Mouse (Mus musculus) heart, embryonic 13.5 days (tissue): ENCODE measurements at regions not wholly inside any gene's neighbourhood (a gene's known extent, or its start where the extent isn't known, plus 50 kb on each side); places are given as distances from the start of the nearest gene placed in this dataset.

ENCODE experiments used
- ATAC-seq: fragments of 200-750 bp; cut with Nextera tagmentation; 2 replicates; pipeline ENCODE4 v1.8.0; 2017; ENCODE audit warnings: moderate TSS enrichment; ENCODE audit not compliant: insufficient number of reproducible peaks, low FRiP score, low TSS enrichment; ENCODE audit errors: extremely low read depth
- H3K27ac ChIP-seq: fragments of 300-500 bp; sonication (generic); replicated peaks from 2 replicates; pipeline ENCODE4 v1.5.1; 2015; ENCODE audit warnings: moderate library complexity, mild to moderate bottlenecking, inconsistent platforms
- H3K27me3 ChIP-seq: fragments of 300-500 bp; sonication (generic); replicated peaks from 2 replicates; pipeline ENCODE4 v1.6.1; 2015; ENCODE audit warnings: mild to moderate bottlenecking, inconsistent platforms
- H3K36me3 ChIP-seq: fragments of 300-500 bp; sonication (generic); 2 replicates; pipeline ENCODE4 v1.6.1; 2015; ENCODE audit warnings: mild to moderate bottlenecking, inconsistent platforms
- H3K4me1 ChIP-seq: fragments of 300-500 bp; sonication (generic); 2 replicates; pipeline ENCODE4 v1.6.1; 2015; ENCODE audit warnings: inconsistent platforms
- H3K4me2 ChIP-seq: fragments of 300-500 bp; sonication (generic); 2 replicates; pipeline ENCODE4 v1.6.1; 2015; ENCODE audit warnings: inconsistent platforms, mild to moderate bottlenecking, moderate library complexity
- H3K4me3 ChIP-seq: fragments of 300-500 bp; sonication (generic); 2 replicates; pipeline ENCODE4 v1.5.1; 2015; ENCODE audit warnings: moderate library complexity, mild to moderate bottlenecking, inconsistent platforms
- H3K9ac ChIP-seq: fragments of 300-500 bp; sonication (generic); 2 replicates; pipeline ENCODE4 v1.6.1; 2015; ENCODE audit warnings: inconsistent platforms, mild to moderate bottlenecking, moderate library complexity
- H3K9me3 ChIP-seq: fragments of 300-500 bp; sonication (generic); 2 replicates; pipeline ENCODE4 v1.6.1; 2016; ENCODE audit warnings: inconsistent platforms
- WGBS: fragments of 180-500 bp; shearing (Covaris S2); methylation state at CpG from one replicate; pipeline ENCODE4 v1.1.7; 2015; ENCODE audit warnings: mixed read lengths; 5-methylcytosine and 5-hydroxymethylcytosine counted together

GRCm38 (mm10) chr15:24793381-24793780 is 620.2 kb downstream of the Basp1 start:
- Histone ChIP-seq H3K27me3 (no peaks in the 10 kb centered on the region), H3K4me1 (no peaks in the 10 kb centered on the region), H3K4me3 (no peak overlapping the region), H3K9me3 (no peaks in the 10 kb centered on the region), H3K27ac (no peak overlapping the region), H3K4me2 (no peak overlapping the region), H3K9ac (no peak overlapping the region), H3K36me3 (no peaks in the 10 kb centered on the region)
- ATAC-seq: no peak
- 79% methylated on average over 4 of the region's 4 CpGs for WGBS

- no peaks in the 10 kb centered on the region for H3K9me3 ChIP-seq
- no peak overlapping the region for H3K27ac ChIP-seq
- H3K4me1 ChIP-seq: no peaks in the 10 kb centered on the region
- WGBS: 73% methylated on average over 3 of the region's 3 CpGs
- no peaks in the 10 kb centered on the region for H3K36me3 ChIP-seq
- no peaks in the 10 kb centered on the region for H3K27me3 ChIP-seq
- no peak for ATAC-seq
- no peak overlapping the region for H3K4me3 ChIP-seq
- no peak overlapping the region for H3K9ac ChIP-seq
- H3K4me2 ChIP-seq: no peak overlapping the region
Measured at GRCm38 (mm10) chr15:24786336-24786735, 627.2 kb downstream of the Basp1 start.

GRCm38 (mm10) chr15:24778234-24778633 is 635.3 kb downstream of the Basp1 start:
- no peak for ATAC-seq
- WGBS: 55% methylated on average over 1 of the region's 1 CpGs
- Histone ChIP-seq H3K9ac (no peak overlapping the region), H3K9me3 (no peaks in the 10 kb centered on the region), H3K4me3 (no peak overlapping the region), H3K27me3 (no peaks in the 10 kb centered on the region), H3K27ac (no peak overlapping the region), H3K36me3 (no peaks in the 10 kb centered on the region), H3K4me2 (no peak overlapping the region), H3K4me1 (no peaks in the 10 kb centered on the region)

GRCm38 (mm10) chr15:24751480-24752157 is 661.9 kb downstream of the Basp1 start:
- no peak for ATAC-seq
- H3K36me3 ChIP-seq: no peaks in the 10 kb centered on the region

GRCm38 (mm10) chr15:24743240-24743639 is 670.3 kb downstream of the Basp1 start:
- H3K27me3 ChIP-seq: no peaks in the 10 kb centered on the region
- H3K36me3 ChIP-seq: no peaks in the 10 kb centered on the region
- H3K4me2 ChIP-seq: no peak overlapping the region
- H3K9ac ChIP-seq: no peak overlapping the region
- no peaks in the 10 kb centered on the region for H3K4me1 ChIP-seq
- H3K4me3 ChIP-seq: no peak overlapping the region
- H3K9me3 ChIP-seq: no peaks in the 10 kb centered on the region
- no peak for ATAC-seq
- WGBS: 68% methylated on average over 6 of the region's 6 CpGs
- H3K27ac ChIP-seq: no peak overlapping the region

More at GRCm38 (mm10) chr15:24751480-24752157, 661.9 kb downstream of the Basp1 start:
- WGBS: 22% methylated on average over 2 of the region's 2 CpGs
- no peak overlapping the region for H3K27ac ChIP-seq
- no peaks in the 10 kb centered on the region for H3K4me1 ChIP-seq
- no peak overlapping the region for H3K4me3 ChIP-seq
- H3K9me3 ChIP-seq: no peaks in the 10 kb centered on the region
- no peak overlapping the region for H3K9ac ChIP-seq
- no peak overlapping the region for H3K4me2 ChIP-seq
- no peaks in the 10 kb centered on the region for H3K27me3 ChIP-seq

GRCm38 (mm10) chr15:24725170-24725569 is 688.4 kb downstream of the Basp1 start:
- WGBS: 87% methylated on average over 4 of the region's 4 CpGs
- Histone ChIP-seq H3K36me3 (no peaks in the 10 kb centered on the region), H3K27me3 (no peaks in the 10 kb centered on the region), H3K4me2 (no peak overlapping the region), H3K4me3 (no peak overlapping the region), H3K4me1 (no peaks in the 10 kb centered on the region), H3K9me3 (no peaks in the 10 kb centered on the region), H3K27ac (no peak overlapping the region), H3K9ac (no peak overlapping the region)
- no peak for ATAC-seq

GRCm38 (mm10) chr15:24724664-24725063 is 688.9 kb downstream of the Basp1 start:
- no peak for ATAC-seq

GRCm38 (mm10) chr15:24720346-24720745 is 693.2 kb downstream of the Basp1 start:
- H3K36me3 ChIP-seq: no peaks in the 10 kb centered on the region
- no peaks in the 10 kb centered on the region for H3K27me3 ChIP-seq
- H3K4me2 ChIP-seq: no peak overlapping the region
- no peak overlapping the region for H3K4me3 ChIP-seq
- no peak overlapping the region for H3K9ac ChIP-seq
- no peak overlapping the region for H3K27ac ChIP-seq
- WGBS: 45% methylated on average over 2 of the region's 2 CpGs
- no peaks in the 10 kb centered on the region for H3K9me3 ChIP-seq
- no peaks in the 10 kb centered on the region for H3K4me1 ChIP-seq
- no peak for ATAC-seq

More at GRCm38 (mm10) chr15:24724664-24725063, 688.9 kb downstream of the Basp1 start:
- H3K4me3 ChIP-seq: no peak overlapping the region
- WGBS: 35% methylated on average over 4 of the region's 4 CpGs
- no peak overlapping the region for H3K27ac ChIP-seq
- no peak overlapping the region for H3K4me2 ChIP-seq
- no peak overlapping the region for H3K9ac ChIP-seq
- H3K9me3 ChIP-seq: no peaks in the 10 kb centered on the region
- no peaks in the 10 kb centered on the region for H3K36me3 ChIP-seq
- no peaks in the 10 kb centered on the region for H3K27me3 ChIP-seq
- no peaks in the 10 kb centered on the region for H3K4me1 ChIP-seq

GRCm38 (mm10) chr15:24682167-24682566 is 731.4 kb downstream of the Basp1 start:
- ATAC-seq: no peak
- no peaks in the 10 kb centered on the region for H3K27me3 ChIP-seq
- no peaks in the 10 kb centered on the region for H3K9me3 ChIP-seq
- WGBS: 71% methylated on average over 4 of the region's 4 CpGs
- H3K27ac ChIP-seq: no peak overlapping the region
- H3K9ac ChIP-seq: no peak overlapping the region
- H3K4me3 ChIP-seq: no peak overlapping the region
- H3K4me1 ChIP-seq: no peaks in the 10 kb centered on the region
- no peak overlapping the region for H3K4me2 ChIP-seq
- no peaks in the 10 kb centered on the region for H3K36me3 ChIP-seq

GRCm38 (mm10) chr15:24648938-24649337 is 764.6 kb downstream of the Basp1 start:
- H3K9ac ChIP-seq: no peak overlapping the region
- H3K4me2 ChIP-seq: no peak overlapping the region
- 65% methylated on average over 1 of the region's 1 CpGs for WGBS
- no peaks in the 10 kb centered on the region for H3K36me3 ChIP-seq
- H3K9me3 ChIP-seq: peaks cover 3% of the 10 kb centered on the region; the same call in 1 of the 2 replicates
- no peak overlapping the region for H3K4me3 ChIP-seq
- no peaks in the 10 kb centered on the region for H3K4me1 ChIP-seq
- no peak for ATAC-seq
- H3K27ac ChIP-seq: no peak overlapping the region
- no peaks in the 10 kb centered on the region for H3K27me3 ChIP-seq

- Histone ChIP-seq H3K9ac (no peak overlapping the region), H3K27me3 (no peaks in the 10 kb centered on the region), H3K4me1 (no peaks in the 10 kb centered on the region), H3K9me3 (no peaks in the 10 kb centered on the region), H3K4me2 (no peak overlapping the region), H3K36me3 (no peaks in the 10 kb centered on the region), H3K27ac (no peak overlapping the region), H3K4me3 (no peak overlapping the region)
- no peak for ATAC-seq
- 79% methylated on average over 2 of the region's 2 CpGs for WGBS
Measured at GRCm38 (mm10) chr15:24635620-24636019, 777.9 kb downstream of the Basp1 start.

GRCm38 (mm10) chr15:24596242-24596641 is 817.3 kb downstream of the Basp1 start:
- Histone ChIP-seq H3K27me3 (no peaks in the 10 kb centered on the region), H3K4me3 (no peak overlapping the region), H3K9me3 (no peaks in the 10 kb centered on the region), H3K4me1 (no peaks in the 10 kb centered on the region), H3K27ac (no peak overlapping the region), H3K4me2 (no peak overlapping the region), H3K9ac (no peak overlapping the region), H3K36me3 (no peaks in the 10 kb centered on the region)
- 34% methylated on average over 4 of the region's 4 CpGs for WGBS
- ATAC-seq: no peak
